ENCODE assay signal across 14 mouse cellular contexts in genomic region chr14:58678781-58679180, GRCm38 (mm10).
"Had no signal": no experiment of that assay in that cellular context is flagged by ENCODE, and none has a peak within 500 bp of the region (broad histone marks: within the 10 kb centered on the region; RNA-seq: fewer than 3 reads in every experiment).

No protein-coding gene starts in this region.

- H3K4me3 ChIP-seq: liver, embryonic 13.5 days; midbrain, embryonic 15.5 days had no signal

- H3K9ac ChIP-seq: liver, embryonic 13.5 days; midbrain, embryonic 15.5 days had no signal

- H3K4me2 ChIP-seq: liver, embryonic 13.5 days; midbrain, embryonic 11.5 days; midbrain, embryonic 15.5 days had no signal

- H3K36me3 ChIP-seq: liver, embryonic 13.5 days; midbrain, embryonic 15.5 days had no signal

- H3K4me1 ChIP-seq: liver, embryonic 13.5 days; midbrain, embryonic 15.5 days had no signal

- H3K27ac ChIP-seq: liver, embryonic 13.5 days; midbrain, embryonic 15.5 days had no signal

- H3K27me3 ChIP-seq: liver, embryonic 13.5 days; midbrain, embryonic 15.5 days had no signal

- ATAC-seq: midbrain, embryonic 15.5 days had no signal

- H3K9me3 ChIP-seq: liver, embryonic 13.5 days; midbrain, embryonic 15.5 days had no signal

- DNase-seq: kidney, adult 18-20 months; kidney, adult 9 months; kidney, postnatal 14 days; kidney, postnatal 4 days; liver, embryonic 13.5 days; lung, adult 2 months; lung, postnatal 14 days; lung, postnatal 4 days; right cerebral cortex, postnatal 25 days; spleen, adult 18-20 months; thymus, adult 18-20 months; thymus, postnatal 36 days had no signal
